Mouse (Mus musculus) embryonic facial prominence, embryonic 10.5 days (tissue): ENCODE data around the gene Gm4881. TPM values are rescaled to one million over a fixed set of nuclear protein-coding genes. Genes with fewer than 3 reads are reported as not detected.

ENCODE experiments used
- DNase-seq: peaks from one replicate; pipeline ENCODE4 v3.0.0-alpha.2; 2017; ENCODE audit warnings: low spot score
- H3K27ac ChIP-seq: fragments of 300-500 bp; sonication (generic); replicated peaks from 2 replicates; pipeline ENCODE4 v1.5.1; 2016; ENCODE audit warnings: mild to moderate bottlenecking
- H3K27me3 ChIP-seq: fragments of 300-500 bp; sonication (generic); replicated peaks from 2 replicates; pipeline ENCODE4 v1.6.1; 2016; ENCODE audit warnings: low read depth, mild to moderate bottlenecking; ENCODE audit not compliant: poor library complexity, severe bottlenecking
- H3K36me3 ChIP-seq: fragments of 300-500 bp; sonication (generic); replicated peaks from 2 replicates; pipeline ENCODE4 v1.6.1; 2016; ENCODE audit warnings: mild to moderate bottlenecking, moderate library complexity
- H3K4me1 ChIP-seq: fragments of 300-500 bp; sonication (generic); 2 replicates; pipeline ENCODE4 v1.6.1; 2016
- H3K4me3 ChIP-seq: fragments of 300-500 bp; sonication (generic); 2 replicates; pipeline ENCODE4 v1.5.1; 2016; ENCODE audit warnings: mild to moderate bottlenecking, moderate library complexity
- H3K9me3 ChIP-seq: fragments of 300-500 bp; sonication (generic); 2 replicates; pipeline ENCODE4 v1.6.1; 2016; ENCODE audit warnings: mild to moderate bottlenecking
- WGBS: fragments of 180-500 bp; shearing (Covaris S2); methylation state at CpG from one replicate; pipeline ENCODE4 v1.1.7; 2016; 5-methylcytosine and 5-hydroxymethylcytosine counted together
- polyA plus RNA-seq: library from polyadenylated mRNA; unstranded; fragments of >200 nt; fragmentation: Nextera tagmentation; extraction: Ambion mirVana; gene quantifications from 2 replicates; pipeline ENCODE4 v1.2.1, GENCODE M21; 2016

The Gm4881 gene
- 0.17 TPM in 1 of 2 replicates, not detected in the other for polyA plus RNA-seq

- peak; percentile 49 for DNase-seq
- H3K27me3 ChIP-seq, result peaks cover 100% of the 10 kb centered on the region
- no peaks in the 10 kb centered on the region for H3K9me3 ChIP-seq
- H3K4me1 ChIP-seq, result peaks cover 23% of the 10 kb centered on the region
- no peak within 1 kb of the TSS for H3K27ac ChIP-seq
- peak within 1 kb of the TSS; percentile 57 for H3K4me3 ChIP-seq
- WGBS, result under 1% methylated on average over 72 of the region's 72 CpGs
- H3K36me3 ChIP-seq, result no peaks in the 10 kb centered on the region
These were observed at the start of gene Gm4881 for GRCm38 (mm10) chr7:24944257-24944950. Gene Gm4881, minus strand, starts transcription at chr7:24944494.

GRCm38 (mm10) chr7:24993081-24993480 lies 48.8 kb upstream of the Gm4881 start:
- no peaks in the 10 kb centered on the region for H3K27me3 ChIP-seq
- H3K4me3 ChIP-seq, result no peak overlapping the region
- H3K9me3 ChIP-seq, result no peaks in the 10 kb centered on the region; the same call in 1 of the 2 replicates
- H3K4me1 ChIP-seq, result no peaks in the 10 kb centered on the region
- no peak overlapping the region for H3K27ac ChIP-seq
- WGBS, result 81% methylated on average over 6 of the region's 6 CpGs
- no peak for DNase-seq
- no peaks in the 10 kb centered on the region for H3K36me3 ChIP-seq

GRCm38 (mm10) chr7:24990478-24990877 lies 46.2 kb upstream of the Gm4881 start:
- no peaks in the 10 kb centered on the region for H3K36me3 ChIP-seq
- no peaks in the 10 kb centered on the region for H3K4me1 ChIP-seq
- H3K4me3 ChIP-seq, result no peak overlapping the region
- WGBS, result 82% methylated on average over 8 of the region's 8 CpGs
- DNase-seq, result no peak
- peaks cover 2% of the 10 kb centered on the region; the same call in 1 of the 2 replicates for H3K9me3 ChIP-seq
- H3K27me3 ChIP-seq, result no peaks in the 10 kb centered on the region
- H3K27ac ChIP-seq, result no peak overlapping the region

GRCm38 (mm10) chr7:24987941-24988340 lies 43.6 kb upstream of the Gm4881 start:
- WGBS, result 88% methylated on average over 14 of the region's 14 CpGs
- H3K36me3 ChIP-seq, result no peaks in the 10 kb centered on the region

GRCm38 (mm10) chr7:24985799-24986198 lies 41.5 kb upstream of the Gm4881 start:
- Histone ChIP-seq H3K27me3 (no peaks in the 10 kb centered on the region), H3K9me3 (peaks cover 2% of the 10 kb centered on the region; the same call in 1 of the 2 replicates), H3K36me3 (no peaks in the 10 kb centered on the region), H3K4me1 (no peaks in the 10 kb centered on the region), H3K4me3 (no peak overlapping the region), H3K27ac (no peak overlapping the region)
- DNase-seq, result no peak
- 70% methylated on average over 5 of the region's 5 CpGs for WGBS

More at GRCm38 (mm10) chr7:24987941-24988340, 43.6 kb upstream of the Gm4881 start:
- no peaks in the 10 kb centered on the region for H3K4me1 ChIP-seq
- no peaks in the 10 kb centered on the region for H3K27me3 ChIP-seq
- H3K9me3 ChIP-seq, result peaks cover 2% of the 10 kb centered on the region; the same call in 1 of the 2 replicates
- no peak overlapping the region for H3K4me3 ChIP-seq
- H3K27ac ChIP-seq, result no peak overlapping the region
- DNase-seq, result no peak

- Histone ChIP-seq H3K36me3 (no peaks in the 10 kb centered on the region), H3K4me3 (no peak overlapping the region), H3K4me1 (no peaks in the 10 kb centered on the region), H3K27ac (no peak overlapping the region), H3K9me3 (peaks cover 2% of the 10 kb centered on the region; the same call in 1 of the 2 replicates), H3K27me3 (no peaks in the 10 kb centered on the region)
- DNase-seq, result no peak
- 88% methylated on average over 2 of the region's 2 CpGs for WGBS
These were observed 40.0 kb upstream of the Gm4881 start for GRCm38 (mm10) chr7:24984307-24984706.

GRCm38 (mm10) chr7:24983396-24983795 lies 39.1 kb upstream of the Gm4881 start:
- no peak overlapping the region for H3K4me3 ChIP-seq
- no peaks in the 10 kb centered on the region for H3K4me1 ChIP-seq
- WGBS, result 88% methylated on average over 5 of the region's 5 CpGs
- 0 out of 2 replicates have a peak, but pooled peaks cover 5% of the 10 kb centered on the region for H3K9me3 ChIP-seq
- no peaks in the 10 kb centered on the region for H3K27me3 ChIP-seq
- DNase-seq, result no peak
- no peaks in the 10 kb centered on the region for H3K36me3 ChIP-seq
- no peak overlapping the region for H3K27ac ChIP-seq

- H3K4me1 ChIP-seq, result no peaks in the 10 kb centered on the region
- DNase-seq, result no peak
- no peaks in the 10 kb centered on the region for H3K27me3 ChIP-seq
- no peak overlapping the region for H3K27ac ChIP-seq
- 84% methylated on average over 7 of the region's 7 CpGs for WGBS
- H3K4me3 ChIP-seq, result no peak overlapping the region
- 0 out of 2 replicates have a peak, but pooled peaks cover 3% of the 10 kb centered on the region for H3K9me3 ChIP-seq
- no peaks in the 10 kb centered on the region for H3K36me3 ChIP-seq
These were observed 36.1 kb upstream of the Gm4881 start for GRCm38 (mm10) chr7:24980439-24980838.

GRCm38 (mm10) chr7:24978781-24979180 lies 34.5 kb upstream of the Gm4881 start:
- H3K36me3 ChIP-seq, result no peaks in the 10 kb centered on the region
- H3K27ac ChIP-seq, result no peak overlapping the region
- 86% methylated on average over 7 of the region's 7 CpGs for WGBS
- no peak for DNase-seq
- no peaks in the 10 kb centered on the region for H3K4me1 ChIP-seq
- 0 out of 2 replicates have a peak, but pooled peaks cover 3% of the 10 kb centered on the region for H3K9me3 ChIP-seq
- H3K27me3 ChIP-seq, result no peaks in the 10 kb centered on the region
- no peak overlapping the region for H3K4me3 ChIP-seq

- 29% methylated on average over 9 of the region's 9 CpGs for whole genome bisulfite sequencing
- 0 out of 2 replicates have a peak, but pooled peaks cover 3% of the 10 kb centered on the region for H3K9me3 ChIP-seq
- DNase-seq, result peak; percentile 44
- peaks cover 10% of the 10 kb centered on the region for H3K4me1 ChIP-seq
- no peak overlapping the region for H3K4me3 ChIP-seq
- no peak overlapping the region for H3K27ac ChIP-seq
- no peaks in the 10 kb centered on the region for H3K36me3 ChIP-seq
- no peaks in the 10 kb centered on the region for H3K27me3 ChIP-seq
These were observed 30.8 kb upstream of the Gm4881 start for GRCm38 (mm10) chr7:24974893-24975595.

GRCm38 (mm10) chr7:24973902-24974301 lies 29.6 kb upstream of the Gm4881 start:
- no peaks in the 10 kb centered on the region for H3K36me3 ChIP-seq
- peaks cover 10% of the 10 kb centered on the region for H3K4me1 ChIP-seq
- H3K27me3 ChIP-seq, result no peaks in the 10 kb centered on the region
- H3K27ac ChIP-seq, result no peak overlapping the region
- no peak overlapping the region for H3K4me3 ChIP-seq
- DNase-seq, result no peak
- 64% methylated on average over 5 of the region's 5 CpGs for WGBS
- 0 out of 2 replicates have a peak, but pooled peaks cover under 1% of the 10 kb centered on the region for H3K9me3 ChIP-seq

GRCm38 (mm10) chr7:24973208-24973607 lies 28.9 kb upstream of the Gm4881 start:
- H3K4me1 ChIP-seq, result peaks cover 10% of the 10 kb centered on the region
- H3K36me3 ChIP-seq, result no peaks in the 10 kb centered on the region
- H3K4me3 ChIP-seq, result no peak overlapping the region
- 81% methylated on average over 4 of the region's 4 CpGs for WGBS
- H3K27ac ChIP-seq, result no peak overlapping the region
- H3K27me3 ChIP-seq, result no peaks in the 10 kb centered on the region
- no peaks in the 10 kb centered on the region for H3K9me3 ChIP-seq
- no peak for DNase-seq
